Mouse (Mus musculus) layer of hippocampus, adult 8-10 months (tissue): Measurements from ENCODE around the gene Lzts3. TPM values are rescaled to one million over a fixed set of nuclear protein-coding genes. Genes with fewer than 3 reads are reported as not detected.

Experiments used
- DNase-seq, 2 experiments: peaks; one replicate each; pipeline ENCODE4 v3.0.0; 2022; ENCODE audit warnings: low spot score in 2 of 2
- total RNA-seq, 4 experiments: library from RNA; stranded (reverse); gene quantifications; 2 replicates each; pipeline ENCODE4 v1.2.4; 2022

Lzts3 gene
- total RNA-seq, 4 experiments from 2014 or later, result 142 to 190 (median 164) TPM

DNA sequence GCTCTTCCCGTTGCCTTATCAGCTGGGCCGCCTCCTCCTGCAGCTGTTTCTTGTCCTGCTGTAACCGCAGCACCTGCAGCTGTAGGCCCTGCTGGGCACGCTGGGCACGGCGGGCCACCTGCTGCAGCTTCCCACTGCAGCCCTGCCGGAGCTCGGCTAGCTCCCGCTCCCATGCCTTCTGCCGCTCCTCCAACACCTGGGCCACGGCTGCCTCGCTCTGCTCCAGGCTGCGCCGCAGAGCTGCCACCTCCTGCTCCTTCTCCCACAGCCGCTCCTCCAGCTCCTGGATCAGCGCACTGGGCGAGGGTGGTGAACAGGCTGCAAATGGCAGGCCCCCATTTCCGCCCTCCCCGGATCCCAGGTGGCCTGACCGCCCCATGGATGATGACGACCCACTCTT, 6.8 kb downstream of the Lzts3 start:
- DNase-seq, result no peak

- DNase-seq, result no peak
These were observed 7.7 kb downstream of the Lzts3 start for GRCm38 (mm10) chr2:130634739-130635411.

- DNase-seq, result no peak
These were observed 8.4 kb downstream of the Lzts3 start for GRCm38 (mm10) chr2:130634006-130634738.

GRCm38 (mm10) chr2:130632887-130633675, 9.5 kb downstream of the Lzts3 start:
- DNase-seq, result no peak

GRCm38 (mm10) chr2:130632416-130632815, 10.2 kb downstream of the Lzts3 start:
- DNase-seq, result no peak

DNA sequence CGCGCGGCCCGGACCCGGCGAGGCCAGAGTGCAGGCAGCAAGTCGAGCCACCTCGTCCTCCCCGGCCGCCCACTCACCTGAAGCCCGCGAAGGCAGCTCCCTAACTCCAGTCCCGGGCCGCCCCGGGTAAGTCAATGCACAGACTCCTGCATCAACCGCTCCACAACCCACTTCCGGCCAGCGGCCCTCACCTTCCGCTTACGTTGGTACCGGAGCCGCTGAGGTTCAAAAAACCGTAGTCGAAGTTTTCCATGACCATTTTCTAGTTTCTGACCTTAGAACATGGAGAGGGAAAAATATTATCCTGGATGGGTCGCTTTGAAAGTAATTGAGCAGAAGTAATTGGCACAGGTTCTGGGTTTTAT, 12.8 kb downstream of the Lzts3 start, which contains the start of the genes Fastkd5 and Ubox5:
TSS of gene Fastkd5 (minus strand) at position 189 of the 365 bp plus-strand sequence.
TSS of gene Ubox5 (minus strand) at position 200 of the 365 bp plus-strand sequence.
- peak; percentile 86 to 89 for DNase-seq

DNA sequence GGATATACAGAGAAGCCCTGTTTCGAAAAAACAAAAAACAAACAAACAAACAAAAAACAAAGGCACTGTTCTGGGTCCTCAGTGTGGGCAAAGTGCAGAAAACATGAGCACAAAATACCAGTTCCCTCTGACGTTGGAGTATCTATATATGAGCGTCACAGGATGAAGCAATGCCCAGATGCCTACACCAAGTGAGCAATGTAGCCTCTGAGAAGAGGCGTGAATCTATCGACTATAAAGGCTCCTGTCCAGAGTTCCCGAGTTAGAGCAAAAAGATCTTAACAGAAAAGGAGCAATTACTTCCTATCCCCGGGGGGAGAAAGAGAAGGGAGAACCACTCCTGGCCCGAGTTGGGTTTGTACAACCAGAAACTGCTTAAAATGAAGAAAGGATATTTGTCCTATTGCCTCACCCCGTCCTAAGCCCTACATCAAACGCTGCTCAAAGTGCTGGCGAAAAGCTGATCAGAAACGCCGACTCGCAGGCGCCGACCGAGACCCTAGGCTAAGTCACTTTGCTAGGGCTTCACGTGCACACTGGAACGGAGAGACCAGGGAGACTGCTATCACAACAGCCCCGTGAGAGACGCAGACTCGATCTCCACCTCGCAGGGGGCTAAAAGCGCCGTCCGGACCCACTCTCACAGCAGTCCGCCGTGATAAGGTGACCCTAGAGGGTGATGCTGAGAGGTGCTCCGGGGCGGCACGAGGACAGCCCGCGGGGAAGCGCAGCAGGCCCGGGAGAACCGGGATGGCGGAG, 13.3 kb downstream of the Lzts3 start:
- DNase-seq, result no peak

- DNase-seq, result no peak
These were observed 14.2 kb downstream of the Lzts3 start for GRCm38 (mm10) chr2:130628424-130628823.

- no peak for DNase-seq
These were observed 23.6 kb downstream of the Lzts3 start for GRCm38 (mm10) chr2:130618972-130619371.

- DNase-seq, result no peak
These were observed 29.5 kb downstream of the Lzts3 start for GRCm38 (mm10) chr2:130613091-130613490.

DNA sequence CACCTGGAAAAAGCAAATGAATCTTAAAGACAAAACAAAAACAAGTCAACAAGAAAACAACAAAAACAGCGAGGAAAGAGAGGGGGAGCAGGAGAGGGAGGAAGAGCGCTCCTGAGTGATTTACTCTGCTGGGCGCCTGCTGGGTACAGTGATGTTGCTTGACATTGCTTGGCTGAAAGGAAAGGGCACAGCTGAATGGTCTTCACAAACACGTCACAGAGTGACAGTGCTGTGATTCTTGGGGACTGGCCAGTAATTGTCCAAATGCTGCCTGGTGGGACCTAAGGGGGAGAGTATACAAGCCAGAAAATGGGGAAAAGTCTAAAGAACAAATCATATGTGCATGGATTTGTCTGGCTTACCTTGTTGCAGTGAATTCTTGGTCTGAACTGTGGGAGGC, 40.4 kb downstream of the Lzts3 start:
- DNase-seq, result no peak

DNA sequence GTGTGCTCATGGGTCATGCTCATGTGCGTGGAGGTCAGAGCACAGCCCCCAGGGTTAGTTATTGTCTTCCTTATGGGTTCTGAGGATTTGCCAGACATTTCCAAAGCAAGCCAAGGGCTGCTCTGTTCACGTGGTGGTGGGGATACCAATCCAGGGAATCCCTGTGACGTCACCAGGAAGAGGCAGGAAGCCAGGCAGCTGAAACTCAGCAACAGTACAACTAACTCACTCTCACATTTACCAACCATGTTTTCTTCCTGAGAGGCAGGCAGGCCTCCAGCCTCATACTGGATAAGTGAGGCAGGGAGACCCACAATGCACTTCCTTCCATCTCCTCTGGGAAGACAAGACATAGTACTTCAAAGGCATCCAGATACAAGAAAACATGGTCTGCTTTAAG, 44.2 kb downstream of the Lzts3 start:
- DNase-seq, result no peak

GRCm38 (mm10) chr2:130597601-130598010, 45.0 kb downstream of the Lzts3 start:
- DNase-seq, result peak in 1 of 2 experiments; percentile 35

GRCm38 (mm10) chr2:130595596-130595995, 47.0 kb downstream of the Lzts3 start:
- DNase-seq, result no peak

DNA sequence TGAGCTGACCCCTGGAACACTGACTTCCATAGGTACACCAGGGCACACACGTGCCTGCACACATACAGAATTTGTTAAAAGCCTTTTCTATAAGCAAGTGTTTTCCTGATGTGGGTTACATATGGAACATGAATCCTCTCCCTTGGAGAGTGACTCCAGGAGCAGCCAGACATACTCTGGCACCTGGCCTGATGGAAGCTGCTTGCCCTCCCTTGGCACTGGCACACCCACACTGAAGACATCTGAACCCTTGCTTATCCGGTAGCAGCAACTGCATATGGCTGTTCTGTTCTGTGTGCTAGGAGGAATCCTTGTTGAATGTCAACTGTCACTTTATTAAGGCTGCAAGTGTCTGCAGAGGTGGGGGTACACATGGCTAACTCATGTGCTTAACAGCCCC, 51.6 kb downstream of the Lzts3 start:
- DNase-seq, result no peak

DNA sequence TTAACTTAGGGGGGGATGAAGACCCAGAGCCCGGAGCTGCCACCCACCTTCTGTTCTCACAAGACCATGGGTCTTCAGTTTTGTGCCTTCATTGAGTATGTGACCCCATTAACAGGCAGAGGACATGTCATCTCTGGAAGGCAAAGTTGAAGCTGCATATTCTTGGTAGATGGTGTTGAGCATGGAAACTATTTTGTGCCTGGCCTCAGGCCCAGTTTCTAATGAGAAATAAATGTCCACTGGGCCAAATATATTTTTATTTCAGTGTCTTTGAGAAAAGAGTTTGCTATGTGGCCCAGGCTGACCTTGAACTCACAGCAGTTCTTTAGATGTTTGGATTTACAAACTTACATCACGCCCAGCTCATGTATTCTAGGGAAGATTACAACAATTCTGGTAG, 52.8 kb downstream of the Lzts3 start:
- DNase-seq, result no peak

GRCm38 (mm10) chr2:130589157-130589556, 53.4 kb downstream of the Lzts3 start:
- DNase-seq, result no peak

GRCm38 (mm10) chr2:130588373-130588772, 54.2 kb downstream of the Lzts3 start:
- no peak for DNase-seq

DNA sequence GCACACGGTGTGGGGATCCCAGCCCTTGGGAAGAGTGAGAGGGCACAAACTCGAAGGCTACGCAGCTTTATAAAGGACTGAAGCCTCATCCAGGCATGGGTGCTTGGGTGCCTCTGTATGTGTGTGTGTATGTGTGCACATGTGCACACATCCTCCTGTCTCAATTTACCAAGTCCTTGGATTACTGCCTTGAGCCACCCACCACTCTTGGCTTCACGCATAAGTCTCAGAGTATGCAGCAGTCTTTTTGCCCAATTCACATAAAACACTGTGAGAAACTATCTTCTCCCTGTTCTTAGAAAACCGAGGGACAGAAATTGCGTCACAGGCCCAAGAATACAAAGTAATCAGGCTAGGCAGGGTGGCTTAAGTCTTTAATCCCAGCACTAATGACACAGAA, 56.6 kb downstream of the Lzts3 start:
- no peak for DNase-seq

- DNase-seq, result no peak
These were observed 58.6 kb downstream of the Lzts3 start for GRCm38 (mm10) chr2:130583902-130584560.
